Mouse (Mus musculus) cerebellum, adult 2 months (tissue): Measurements from ENCODE around the gene Dok1.
A peak's percentile ranks its signal among the peaks of the same experiment; 100 is the strongest.

Experiments
- CTCF ChIP-seq: fragments of 200-500 bp; IDR thresholded peaks from 2 replicates; pipeline ENCODE4 v1.5.1; 2011; ENCODE audit warnings: low read depth, mild to moderate bottlenecking, control low read depth, low read length, moderate library complexity, borderline replicate concordance; ENCODE audit not compliant: insufficient read depth
- POLR2A ChIP-seq: fragments of 200-500 bp; IDR thresholded peaks from 2 replicates; pipeline ENCODE4 v1.6.1; 2011; ENCODE audit warnings: low read length, control low read depth, borderline replicate concordance; ENCODE audit not compliant: insufficient read depth

DNA sequence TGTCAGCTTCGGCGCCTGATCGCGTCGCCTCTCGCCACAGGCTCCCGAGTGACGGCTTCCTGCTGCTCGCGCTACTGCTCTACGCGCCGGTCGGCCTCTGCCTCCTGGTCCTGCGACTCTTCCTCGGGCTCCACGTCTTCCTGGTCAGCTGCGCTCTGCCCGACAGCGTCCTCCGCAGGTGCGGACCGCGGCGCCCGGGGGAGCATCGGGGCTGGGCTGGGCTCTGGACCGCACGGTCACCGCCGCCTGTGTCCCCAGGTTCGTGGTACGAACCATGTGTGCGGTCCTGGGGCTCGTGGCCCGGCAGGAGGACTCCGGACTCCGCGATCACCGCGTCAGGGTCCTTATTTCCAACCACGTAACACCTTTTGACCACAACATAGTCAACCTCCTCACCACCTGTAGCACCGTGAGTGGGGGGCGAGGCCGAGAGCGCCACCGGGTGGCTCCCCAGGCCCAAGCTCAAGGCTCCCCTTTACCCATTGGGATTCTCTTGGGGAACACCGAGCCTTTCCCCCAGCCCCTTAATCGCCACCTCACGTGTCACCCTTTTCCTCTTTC lies 21.7 kb upstream of the Dok1 start, which contains the start of gene Htra2:
- TF ChIP-seq POLR2A (no peak), CTCF (peak; percentile 5; the same call in 1 of the 2 replicates)
